Mouse (Mus musculus) brain, embryonic 18.5 days (tissue): ENCODE results near the gene Fam216b.

Experiments used
- DNase-seq: peaks from one replicate; pipeline ENCODE4 v3.0.0-alpha.2; 2012; ENCODE audit warnings: low read depth, low spot score

Fam216b gene

DNA sequence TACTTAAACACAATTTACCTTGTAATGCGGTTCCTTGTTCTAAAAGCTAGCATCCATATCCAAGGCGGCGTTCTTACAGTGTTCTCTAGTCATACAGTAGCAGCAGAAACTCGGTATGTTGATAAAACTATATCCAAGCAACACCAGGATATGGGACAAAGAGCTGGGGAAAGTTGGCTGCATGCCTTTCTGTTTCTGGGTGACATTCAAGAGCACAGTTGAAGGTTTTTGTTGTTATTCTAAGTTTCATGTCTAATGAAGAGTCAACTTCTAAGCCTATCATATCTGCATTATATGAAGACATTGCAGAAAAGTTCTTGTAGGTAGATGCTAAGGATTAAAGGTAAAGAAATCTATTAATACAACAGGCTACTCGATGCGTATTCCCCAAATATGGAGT lies at the start of gene Fam216b:
Gene Fam216b (minus strand): TSS at position 101 of the 400 bp plus-strand sequence.
- DNase-seq, result no peak

- peak; percentile 49 for DNase-seq
Measured at GRCm38 (mm10) chr14:78132368-78133052, 43.7 kb upstream of the Fam216b start.

DNA sequence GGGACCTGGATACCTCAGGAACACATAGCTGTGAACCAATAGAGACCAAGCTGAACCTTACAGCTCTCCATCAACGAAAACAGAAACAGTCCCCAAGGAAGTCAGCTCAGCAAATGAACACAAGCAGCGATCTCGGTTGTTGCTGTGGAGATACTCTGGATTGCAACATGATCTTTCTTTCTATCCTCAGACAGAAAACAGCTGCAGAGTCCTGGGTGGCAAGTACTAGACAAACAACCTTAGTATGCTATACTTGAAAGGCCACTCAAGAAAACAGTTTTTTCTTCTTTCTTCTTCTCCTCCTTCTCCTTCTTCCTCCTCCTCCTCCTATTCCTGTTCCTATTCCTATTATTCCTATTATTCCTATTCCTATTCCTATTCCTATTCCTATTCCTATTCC lies 37.9 kb upstream of the Fam216b start:
- no peak for DNase-seq

DNA sequence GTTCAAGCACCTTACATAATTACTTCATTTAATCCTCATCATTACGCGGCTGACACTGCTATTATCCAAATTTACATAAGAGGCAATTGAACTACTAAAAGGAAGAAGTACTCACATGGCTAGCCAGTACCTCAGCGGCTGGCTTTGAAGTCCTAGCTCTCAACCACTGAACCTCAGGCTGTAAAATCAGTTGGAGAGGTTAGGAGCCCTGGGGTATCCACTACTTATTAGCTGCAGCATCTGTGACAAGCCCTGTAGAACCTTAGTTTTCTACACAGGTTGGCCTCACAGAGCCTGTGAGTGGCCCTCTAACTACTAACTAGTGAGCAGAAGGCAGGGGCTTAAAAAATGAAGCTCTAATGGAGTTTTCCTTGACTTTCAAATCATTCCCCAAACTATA lies 31.5 kb upstream of the Fam216b start:
- no peak for DNase-seq

GRCm38 (mm10) chr14:78119449-78120200 lies 30.8 kb upstream of the Fam216b start:
- no peak for DNase-seq

DNA sequence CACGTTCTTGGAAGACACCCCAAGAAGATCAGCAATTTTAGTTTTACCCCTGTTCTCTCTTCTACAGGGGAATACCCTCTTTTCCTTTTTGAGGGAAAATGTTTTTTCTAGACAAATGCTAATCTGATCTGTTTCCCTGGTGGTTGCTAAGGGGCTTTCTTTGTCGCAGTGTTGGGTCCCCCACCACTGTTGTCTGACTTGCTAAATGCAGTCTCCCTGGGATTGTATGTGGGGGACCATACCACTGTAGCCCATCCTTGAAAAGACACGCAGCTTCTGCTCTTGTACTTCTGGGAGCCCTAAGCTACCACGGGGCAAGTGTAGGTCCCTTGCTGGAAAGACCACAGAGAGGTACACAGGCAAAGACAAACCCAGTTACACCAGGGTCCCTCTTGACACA lies 28.9 kb upstream of the Fam216b start:
- no peak for DNase-seq

GRCm38 (mm10) chr14:78117268-78117667 lies 28.5 kb upstream of the Fam216b start:
- DNase-seq, result no peak

DNA sequence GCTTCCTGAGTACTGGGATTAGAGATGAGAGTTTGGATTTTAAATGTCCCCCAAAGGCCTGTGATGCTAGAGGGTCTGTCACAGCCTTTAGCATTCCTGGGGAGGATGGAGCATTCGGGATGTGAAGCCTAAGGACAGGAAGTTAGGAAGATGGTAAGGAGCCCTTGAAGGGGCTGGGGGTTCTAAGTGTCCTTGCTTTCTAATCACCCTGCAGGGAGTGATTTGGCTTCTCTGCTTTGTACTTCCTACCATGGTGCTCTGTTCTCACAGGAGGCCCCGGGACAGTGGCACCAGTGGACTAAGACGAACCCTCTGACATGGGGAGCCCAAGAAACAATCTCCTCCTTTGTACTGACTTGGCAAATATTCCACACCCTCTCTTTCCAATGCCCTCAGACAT lies 23.7 kb upstream of the Fam216b start:
- no peak for DNase-seq

- no peak for DNase-seq
Measured at GRCm38 (mm10) chr14:78110871-78111270, 22.1 kb upstream of the Fam216b start.

- no peak for DNase-seq
Measured at GRCm38 (mm10) chr14:78109419-78109818, 20.6 kb upstream of the Fam216b start.

DNA sequence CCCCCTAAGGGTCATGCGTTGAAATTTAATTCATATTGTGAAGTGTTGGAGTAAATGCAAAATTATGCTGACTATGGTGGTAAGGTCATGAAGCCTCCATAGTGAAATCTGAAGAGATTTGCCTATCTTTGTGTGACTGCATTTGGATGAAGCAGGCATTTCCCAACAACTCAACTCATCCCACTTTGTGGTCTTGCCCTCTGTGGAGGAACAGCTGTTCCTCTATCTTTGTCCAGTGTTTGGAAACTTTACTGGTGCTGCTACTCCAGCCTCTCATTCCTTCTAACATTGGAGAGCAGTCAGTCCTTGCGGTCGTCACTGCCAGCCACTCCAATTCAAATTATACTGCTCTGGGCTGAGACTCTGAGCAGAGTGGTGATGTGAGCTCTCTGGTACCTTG lies 19.6 kb upstream of the Fam216b start:
- DNase-seq, result no peak

DNA sequence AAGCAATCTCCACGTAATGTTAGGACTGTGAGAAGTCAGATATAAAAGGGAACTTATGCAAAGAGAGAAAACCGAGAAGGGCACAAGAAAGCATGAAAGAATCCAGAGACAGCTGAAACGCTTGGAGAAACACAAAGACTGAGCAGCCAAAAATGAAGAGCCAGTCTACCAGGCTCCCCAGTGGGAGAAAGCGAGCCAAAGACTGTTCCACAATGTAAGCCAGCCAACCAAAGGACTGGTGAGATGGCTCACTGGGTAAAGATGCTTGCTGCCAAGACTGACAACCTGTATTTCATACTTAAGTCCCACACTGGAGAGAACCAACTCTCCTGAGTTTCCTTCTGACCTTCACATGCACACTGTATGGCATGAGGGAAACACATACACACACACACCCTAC lies 784 bp upstream of the Fam216b start:
- no peak for DNase-seq

GRCm38 (mm10) chr14:78083465-78083864 lies 5.3 kb downstream of the Fam216b start:
- DNase-seq, result no peak

DNA sequence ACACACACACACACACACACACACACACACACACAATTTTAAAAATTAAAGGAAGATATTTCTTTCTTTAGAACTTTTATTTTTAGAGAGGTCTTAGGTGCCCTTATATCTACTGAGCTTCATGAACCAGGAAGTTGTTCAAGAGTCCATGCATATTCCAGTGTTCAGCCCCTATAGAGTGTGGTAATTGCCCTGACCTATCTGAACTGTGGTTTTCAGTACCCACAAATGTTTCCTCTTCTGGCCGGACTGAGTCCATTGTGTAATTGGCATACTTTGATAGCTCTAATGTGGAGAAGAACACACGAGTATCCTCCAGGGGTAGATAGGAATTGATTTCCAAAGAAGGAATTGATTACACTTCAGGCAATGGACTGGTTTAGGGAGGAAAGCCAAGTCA lies 11.3 kb downstream of the Fam216b start:
- DNase-seq, result no peak

DNA sequence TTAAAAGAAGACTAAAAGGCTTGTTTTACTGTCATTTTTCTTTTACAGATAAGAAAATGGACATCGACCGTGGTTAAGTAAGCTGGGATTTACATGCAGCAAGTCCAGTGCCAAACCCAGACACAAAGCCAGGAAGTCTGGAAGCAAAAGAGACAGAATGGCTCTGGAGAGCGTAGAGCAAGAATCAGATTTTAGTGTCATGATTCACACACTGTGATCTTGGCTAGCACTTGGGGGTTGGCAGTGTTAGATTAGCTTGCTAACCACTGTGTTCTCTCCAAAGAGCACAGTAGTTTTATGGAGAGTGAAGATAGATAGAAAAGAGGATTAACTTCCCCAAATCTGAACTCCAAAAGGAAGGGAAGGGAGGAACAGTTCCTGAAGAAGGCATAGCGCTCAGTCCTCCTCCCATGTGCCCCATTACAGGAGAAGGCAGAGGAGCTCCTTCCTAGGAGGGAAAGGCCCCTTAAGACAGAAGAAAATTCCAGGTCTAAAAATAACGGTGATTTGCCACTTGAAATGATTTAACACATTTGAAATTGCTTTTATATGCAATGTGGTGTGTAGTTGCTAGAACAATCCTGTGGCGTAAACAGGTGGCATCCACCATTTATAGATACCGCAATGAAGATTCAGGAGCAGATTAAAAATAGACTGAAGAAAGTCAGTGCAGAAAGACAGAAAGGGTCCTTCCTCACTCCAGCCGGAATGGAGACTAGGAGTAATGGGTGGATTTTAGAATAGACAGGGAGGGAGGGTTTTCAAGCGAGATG lies 22.7 kb downstream of the Fam216b start:
- no peak for DNase-seq

- DNase-seq, result no peak
Measured at GRCm38 (mm10) chr14:78062484-78062883, 26.3 kb downstream of the Fam216b start.

DNA sequence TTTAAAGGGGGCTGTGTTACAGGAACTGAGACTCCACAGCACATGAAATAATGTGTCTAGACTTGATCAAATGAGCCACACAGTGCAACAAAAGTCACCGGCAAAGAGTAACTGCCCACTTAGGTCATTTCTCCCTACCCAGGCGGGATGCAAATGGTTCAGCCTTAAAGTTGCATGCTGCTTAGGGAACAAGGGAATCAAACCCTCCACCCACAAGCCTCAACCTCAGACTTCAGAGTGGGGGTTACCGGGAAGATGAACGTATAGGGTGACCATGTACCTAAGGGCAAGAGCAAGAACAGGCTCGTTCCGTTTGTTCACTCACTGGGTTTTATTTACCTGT lies 28.2 kb downstream of the Fam216b start:
- no peak for DNase-seq

DNA sequence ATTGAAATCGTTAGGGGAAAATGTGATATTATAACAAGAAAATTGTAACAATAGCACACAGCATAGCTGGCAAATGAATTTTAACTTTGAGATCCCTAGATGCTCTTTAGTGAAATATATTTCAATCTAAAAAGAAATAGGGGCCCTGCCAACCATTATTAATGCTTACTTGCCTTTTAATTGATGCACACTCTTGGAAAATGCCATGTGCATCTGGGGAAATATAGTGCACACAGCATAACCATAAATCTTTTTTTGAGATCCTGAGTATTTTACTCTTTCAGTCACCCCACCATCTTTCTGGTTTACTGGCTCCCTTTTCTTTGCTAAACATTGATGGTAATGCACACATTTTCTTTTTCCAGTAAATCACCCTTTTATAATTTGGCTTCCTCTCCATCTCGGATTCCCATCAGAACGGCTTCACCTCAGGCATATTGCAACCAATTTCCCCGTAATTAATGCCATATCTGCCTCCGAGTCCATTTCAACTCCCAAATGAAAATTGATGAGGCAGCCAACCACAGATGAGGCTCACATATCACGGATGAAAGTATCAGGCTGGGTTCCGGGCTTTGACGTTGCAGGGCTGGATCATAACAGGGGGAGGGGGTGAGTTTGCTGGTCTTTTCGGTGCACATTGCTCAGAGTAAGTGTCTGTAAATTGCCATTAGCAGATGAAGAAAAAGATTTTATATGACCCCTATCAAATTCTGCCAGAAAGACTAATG lies 28.8 kb downstream of the Fam216b start:
- no peak for DNase-seq

- no peak for DNase-seq
Measured at GRCm38 (mm10) chr14:78057362-78057761, 31.4 kb downstream of the Fam216b start.

- DNase-seq, result no peak
Measured at GRCm38 (mm10) chr14:78056371-78056770, 32.4 kb downstream of the Fam216b start.

DNA sequence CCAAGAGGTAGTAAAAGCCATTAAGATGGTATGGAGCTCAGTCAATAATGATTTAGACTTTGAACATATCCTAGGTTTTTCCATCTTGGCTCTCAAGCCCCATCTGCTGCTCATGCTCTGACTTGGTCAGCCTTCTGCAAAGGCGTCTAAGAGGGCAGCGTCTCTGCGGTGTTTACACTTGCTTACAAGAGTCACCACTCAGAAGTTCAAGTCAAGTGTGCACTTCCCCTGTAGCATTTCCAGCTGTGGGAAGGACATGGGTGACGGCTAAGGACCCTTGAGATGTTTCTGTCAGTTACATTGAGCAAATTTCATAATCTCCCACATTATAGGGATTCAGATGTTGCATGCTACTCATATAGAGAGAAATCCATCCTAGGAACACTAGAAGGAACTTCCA lies 40.1 kb downstream of the Fam216b start:
- DNase-seq, result no peak

- DNase-seq, result no peak
Measured at GRCm38 (mm10) chr14:78048258-78048657, 40.5 kb downstream of the Fam216b start.
